Mouse (Mus musculus): Measurements from ENCODE around the gene Dapk1. TPM values are rescaled to one million over a fixed set of nuclear protein-coding genes. Genes with fewer than 3 reads are reported as not detected.
A peak's percentile ranks its signal among the peaks of the same experiment; 100 is the strongest.

Gene Dapk1
- polyA plus RNA-seq, 1 experiment: 0.05 TPM

DNA sequence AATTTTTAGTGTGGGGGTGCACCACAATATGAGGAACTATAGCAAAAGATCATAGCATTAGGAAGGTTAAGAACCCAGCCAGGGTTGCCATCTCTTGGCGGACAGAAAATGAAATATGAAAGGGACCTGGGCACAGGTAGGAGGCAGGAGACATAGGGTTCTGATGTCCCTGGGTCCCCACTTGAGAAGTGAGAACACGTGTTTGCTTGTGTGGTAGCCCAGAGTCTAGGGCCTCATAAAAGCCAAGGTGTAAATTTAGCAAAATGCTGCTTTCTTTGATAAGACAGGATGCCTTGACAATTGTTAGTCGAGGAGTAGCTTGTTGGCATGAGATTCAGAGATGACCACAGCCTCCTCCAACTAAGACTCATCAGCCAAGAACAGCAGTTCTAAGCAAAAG lies 143.0 kb downstream of the Dapk1 start:
- no peak for TF ChIP-seq TAL1 (IDR thresholded peaks at IDR 0.05; ENCODE audit: low read length)
- no peak for TF ChIP-seq GATA1 (IDR thresholded peaks at IDR 0.05; ENCODE audit: low read length)
- peaks cover 53% of the 10 kb centered on the region for H3K4me1 ChIP-seq (ENCODE audit: control insufficient read depth)
- no peak overlapping the region for H3K4me3 ChIP-seq (replicated peaks)

DNA sequence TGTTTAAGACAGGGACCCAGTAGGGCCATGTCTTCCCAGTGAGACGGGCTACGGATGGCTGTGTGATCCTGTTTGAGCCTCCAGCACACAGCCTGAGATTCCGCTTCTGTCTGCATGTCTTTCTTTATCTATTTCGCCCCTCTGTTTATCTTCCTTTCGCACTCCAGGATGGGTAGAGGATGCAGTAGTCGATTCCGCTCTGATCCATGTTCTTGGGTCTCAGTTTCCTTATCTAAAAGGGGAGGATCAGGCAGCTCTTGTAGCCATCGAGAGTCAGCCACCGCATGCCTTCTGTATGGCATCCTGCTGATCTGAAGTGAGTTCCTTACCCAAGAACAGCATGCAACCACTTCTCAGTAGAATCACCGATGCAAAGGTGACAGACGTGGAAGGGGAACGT lies 143.6 kb downstream of the Dapk1 start:
- TF ChIP-seq TAL1 (IDR thresholded peaks at IDR 0.05; ENCODE audit: low read length): peak; percentile 59
- peak; percentile 77 for TF ChIP-seq GATA1 (IDR thresholded peaks at IDR 0.05; ENCODE audit: low read length)
- peaks cover 53% of the 10 kb centered on the region for H3K4me1 ChIP-seq (ENCODE audit: control insufficient read depth)
- H3K36me3 ChIP-seq (ENCODE audit: control insufficient read depth): peaks cover 19% of the 10 kb centered on the region
- no peaks in the 10 kb centered on the region for H3K27me3 ChIP-seq (ENCODE audit: control insufficient read depth)
- peak overlapping the region; percentile 0 for H3K4me3 ChIP-seq (replicated peaks)
- no peaks in the 10 kb centered on the region for H3K9me3 ChIP-seq (ENCODE audit: control insufficient read depth, low read length)

More for the DNA sequence above, 143.0 kb downstream of the Dapk1 start:
- H3K36me3 ChIP-seq (ENCODE audit: control insufficient read depth): peaks cover 19% of the 10 kb centered on the region
- H3K9me3 ChIP-seq (ENCODE audit: control insufficient read depth, low read length): no peaks in the 10 kb centered on the region
- H3K27me3 ChIP-seq (ENCODE audit: control insufficient read depth): no peaks in the 10 kb centered on the region

- Histone ChIP-seq H3K36me3 (ENCODE audit: control insufficient read depth) (peaks cover 20% of the 10 kb centered on the region), H3K27me3 (ENCODE audit: control insufficient read depth) (no peaks in the 10 kb centered on the region), H3K9me3 (ENCODE audit: control insufficient read depth, low read length) (no peaks in the 10 kb centered on the region), H3K4me1 (ENCODE audit: control insufficient read depth) (peaks cover 53% of the 10 kb centered on the region), H3K4me3 (replicated peaks) (no peak overlapping the region)
- TF ChIP-seq GATA1 (IDR thresholded peaks at IDR 0.05; ENCODE audit: low read length) (no peak), TAL1 (IDR thresholded peaks at IDR 0.05; ENCODE audit: low read length) (no peak)
Measured at GRCm38 (mm10) chr13:60746271-60746670, 144.5 kb downstream of the Dapk1 start.

DNA sequence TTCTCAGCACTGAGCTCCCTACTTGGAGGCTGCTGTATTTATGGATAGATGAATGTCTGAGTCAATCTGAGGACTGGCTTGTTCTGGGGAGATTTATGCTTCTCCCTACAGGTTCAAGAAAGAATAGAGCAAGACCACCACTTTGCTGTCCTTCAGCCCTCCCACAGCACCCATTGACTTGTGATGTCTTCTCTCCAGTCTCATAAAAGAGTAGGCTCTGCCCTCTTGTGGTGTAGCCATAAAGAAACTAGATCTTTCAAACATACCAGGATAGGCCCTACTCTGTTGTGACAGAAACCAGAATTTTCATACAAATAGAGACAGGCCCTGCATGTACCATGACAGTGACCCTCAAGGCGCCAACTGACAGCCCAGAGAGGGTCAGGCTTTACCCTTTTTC lies 145.5 kb downstream of the Dapk1 start:
- Histone ChIP-seq H3K4me1 (ENCODE audit: control insufficient read depth) (peaks cover 48% of the 10 kb centered on the region), H3K9me3 (ENCODE audit: control insufficient read depth, low read length) (no peaks in the 10 kb centered on the region), H3K27me3 (ENCODE audit: control insufficient read depth) (no peaks in the 10 kb centered on the region), H3K36me3 (ENCODE audit: control insufficient read depth) (peaks cover 22% of the 10 kb centered on the region), H3K4me3 (replicated peaks) (no peak overlapping the region)
- TF ChIP-seq GATA1 (IDR thresholded peaks at IDR 0.05; ENCODE audit: low read length) (no peak), TAL1 (IDR thresholded peaks at IDR 0.05; ENCODE audit: low read length) (no peak)

DNA sequence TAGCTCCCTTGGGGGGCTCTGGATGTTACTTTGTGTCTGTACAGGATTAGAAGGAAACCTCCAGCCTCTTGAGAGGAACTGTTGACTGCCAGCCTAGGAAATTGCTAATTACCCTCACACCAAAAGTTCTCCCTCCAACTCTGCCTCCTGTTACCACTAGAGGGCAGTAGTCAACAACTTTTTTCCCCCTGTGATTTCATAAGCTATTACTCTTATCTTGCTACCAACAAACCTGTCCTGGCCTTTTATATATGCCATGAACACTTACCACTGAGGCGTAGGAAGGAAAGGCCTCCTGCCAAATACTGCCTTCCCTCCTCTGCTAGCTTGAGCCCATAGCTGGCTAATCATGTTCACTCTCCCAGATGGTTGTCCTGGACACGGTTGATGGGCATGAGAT lies 146.8 kb downstream of the Dapk1 start:
- no peaks in the 10 kb centered on the region for H3K27me3 ChIP-seq (ENCODE audit: control insufficient read depth)
- peaks cover 32% of the 10 kb centered on the region for H3K36me3 ChIP-seq (ENCODE audit: control insufficient read depth)
- no peaks in the 10 kb centered on the region for H3K9me3 ChIP-seq (ENCODE audit: control insufficient read depth, low read length)
- peaks cover 35% of the 10 kb centered on the region for H3K4me1 ChIP-seq (ENCODE audit: control insufficient read depth)
- TF ChIP-seq TAL1 (IDR thresholded peaks at IDR 0.05; ENCODE audit: low read length) (no peak), GATA1 (IDR thresholded peaks at IDR 0.05; ENCODE audit: low read length) (no peak)
- no peak overlapping the region for H3K4me3 ChIP-seq (replicated peaks)

DNA sequence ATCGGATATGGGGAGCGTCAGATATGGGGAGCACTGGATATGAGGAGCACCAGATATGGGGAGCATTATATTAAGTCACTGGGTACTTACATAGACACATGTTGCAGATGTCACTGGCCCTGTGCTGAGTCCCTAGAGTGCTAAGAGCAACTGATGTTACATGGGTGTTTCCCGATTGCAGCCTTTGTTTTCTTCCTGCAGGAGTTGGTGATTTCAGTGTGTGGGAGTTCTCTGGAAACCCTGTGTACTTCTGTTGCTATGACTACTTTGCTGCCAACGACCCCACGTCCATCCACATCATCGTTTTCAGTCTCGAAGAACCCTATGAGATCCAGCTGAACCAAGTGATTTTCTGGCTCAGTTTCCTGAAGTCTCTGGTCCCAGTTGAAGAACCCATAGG lies 149.2 kb downstream of the Dapk1 start:
- H3K4me3 ChIP-seq (replicated peaks): no peak overlapping the region
- H3K9me3 ChIP-seq (ENCODE audit: control insufficient read depth, low read length): no peaks in the 10 kb centered on the region
- TF ChIP-seq GATA1 (IDR thresholded peaks at IDR 0.05; ENCODE audit: low read length) (no peak), TAL1 (IDR thresholded peaks at IDR 0.05; ENCODE audit: low read length) (no peak)
- H3K27me3 ChIP-seq (ENCODE audit: control insufficient read depth): no peaks in the 10 kb centered on the region
- peaks cover 11% of the 10 kb centered on the region for H3K4me1 ChIP-seq (ENCODE audit: control insufficient read depth)
- peaks cover 36% of the 10 kb centered on the region for H3K36me3 ChIP-seq (ENCODE audit: control insufficient read depth)

- TF ChIP-seq GATA1 (IDR thresholded peaks at IDR 0.05; ENCODE audit: low read length) (no peak), TAL1 (IDR thresholded peaks at IDR 0.05; ENCODE audit: low read length) (no peak)
- Histone ChIP-seq H3K27me3 (ENCODE audit: control insufficient read depth) (no peaks in the 10 kb centered on the region), H3K4me1 (ENCODE audit: control insufficient read depth) (no peaks in the 10 kb centered on the region), H3K36me3 (ENCODE audit: control insufficient read depth) (peaks cover 36% of the 10 kb centered on the region), H3K4me3 (replicated peaks) (no peak overlapping the region), H3K9me3 (ENCODE audit: control insufficient read depth, low read length) (no peaks in the 10 kb centered on the region)
Measured at GRCm38 (mm10) chr13:60753216-60753615, 151.5 kb downstream of the Dapk1 start.

DNA sequence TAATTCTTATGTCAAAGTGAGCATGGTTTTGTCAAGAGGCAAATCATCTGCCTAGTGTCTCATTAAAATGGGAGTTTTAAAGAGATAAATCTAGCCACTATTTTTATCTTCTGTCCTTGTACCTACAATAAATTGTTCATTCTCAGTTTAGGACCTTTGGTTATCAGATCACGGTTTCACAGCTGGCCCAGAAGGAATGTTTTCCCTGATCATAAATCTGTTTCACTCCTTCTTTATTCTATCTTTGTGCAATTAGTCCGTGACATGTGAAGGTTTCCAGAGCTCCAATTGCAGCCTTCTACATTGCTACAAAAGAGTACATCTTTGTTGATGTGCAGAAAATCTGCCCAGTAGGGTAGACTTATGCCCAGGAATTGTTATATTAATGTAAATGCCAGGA lies 153.5 kb downstream of the Dapk1 start:
- Histone ChIP-seq H3K36me3 (ENCODE audit: control insufficient read depth) (peaks cover 26% of the 10 kb centered on the region), H3K4me1 (ENCODE audit: control insufficient read depth) (no peaks in the 10 kb centered on the region), H3K9me3 (ENCODE audit: control insufficient read depth, low read length) (no peaks in the 10 kb centered on the region), H3K4me3 (replicated peaks) (no peak overlapping the region), H3K27me3 (ENCODE audit: control insufficient read depth) (no peaks in the 10 kb centered on the region)
- no peak for TF ChIP-seq GATA1 (IDR thresholded peaks at IDR 0.05; ENCODE audit: low read length)
- no peak for TF ChIP-seq TAL1 (IDR thresholded peaks at IDR 0.05; ENCODE audit: low read length)

DNA sequence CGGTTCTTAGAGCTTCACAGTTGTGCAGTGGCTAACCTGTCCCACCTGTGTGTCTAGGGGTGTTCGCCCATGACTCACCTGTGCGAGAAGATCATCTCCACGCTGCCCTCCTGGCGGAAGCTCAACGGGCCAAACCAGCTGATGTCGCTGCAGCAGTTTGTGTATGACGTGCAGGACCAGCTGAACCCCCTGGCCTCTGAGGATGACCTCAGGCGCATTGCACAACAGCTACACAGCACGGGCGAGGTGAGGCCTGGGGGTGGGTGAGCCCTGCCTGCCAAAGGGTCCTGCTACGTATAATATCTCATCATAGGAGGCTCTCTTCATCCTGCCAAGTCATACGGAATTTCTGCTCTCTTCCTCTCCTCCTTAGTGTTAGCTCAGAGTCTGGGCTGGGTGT lies 155.5 kb downstream of the Dapk1 start:
- Histone ChIP-seq H3K9me3 (ENCODE audit: control insufficient read depth, low read length) (no peaks in the 10 kb centered on the region), H3K4me3 (replicated peaks) (no peak overlapping the region), H3K27me3 (ENCODE audit: control insufficient read depth) (no peaks in the 10 kb centered on the region), H3K36me3 (ENCODE audit: control insufficient read depth) (peaks cover 28% of the 10 kb centered on the region), H3K4me1 (ENCODE audit: control insufficient read depth) (no peaks in the 10 kb centered on the region)
- no peak for TF ChIP-seq TAL1 (IDR thresholded peaks at IDR 0.05; ENCODE audit: low read length)

GRCm38 (mm10) chr13:60759136-60759535 lies 157.4 kb downstream of the Dapk1 start:
- no peak overlapping the region for H3K4me3 ChIP-seq (replicated peaks)
- peaks cover 14% of the 10 kb centered on the region for H3K36me3 ChIP-seq (ENCODE audit: control insufficient read depth)
- no peaks in the 10 kb centered on the region for H3K4me1 ChIP-seq (ENCODE audit: control insufficient read depth)
- no peak for TF ChIP-seq TAL1 (IDR thresholded peaks at IDR 0.05; ENCODE audit: low read length)
- TF ChIP-seq GATA1 (IDR thresholded peaks at IDR 0.05; ENCODE audit: low read length): no peak
- no peaks in the 10 kb centered on the region for H3K9me3 ChIP-seq (ENCODE audit: control insufficient read depth, low read length)
- no peaks in the 10 kb centered on the region for H3K27me3 ChIP-seq (ENCODE audit: control insufficient read depth)

All from erythroblast, embryonic 14.5 days (primary cell).